Mouse (Mus musculus): ENCODE measurements at regions not wholly inside any gene's neighbourhood (a gene's known extent, or its start where the extent isn't known, plus 50 kb on each side); places are given as distances from the start of the nearest gene placed in this dataset.

DNA sequence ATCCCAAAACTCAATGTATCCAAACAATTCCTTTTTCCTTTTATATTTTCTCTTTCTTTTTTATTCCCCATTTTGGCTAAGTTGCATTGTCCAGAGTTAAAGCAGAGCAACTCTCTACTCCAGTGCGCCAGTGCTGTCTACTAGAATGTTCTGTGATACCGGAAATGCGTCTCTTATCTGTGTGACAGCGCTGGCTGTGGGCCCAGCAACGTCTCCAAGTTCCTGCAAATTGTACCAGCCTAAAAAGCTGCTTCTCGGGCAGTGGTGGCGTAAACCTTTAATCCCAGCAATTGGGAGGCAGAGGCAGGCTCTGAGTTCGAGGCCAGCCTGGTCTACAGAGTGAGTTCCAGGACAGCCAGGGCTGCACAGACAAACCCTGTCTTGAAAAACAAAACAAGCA lies 59.4 kb downstream of the Cox18 start:
- DNase-seq (ENCODE audit: low read depth), result no peak
- TF ChIP-seq CTCF (IDR thresholded peaks at IDR 0.05; ENCODE audit: borderline replicate concordance, extremely low read depth, insufficient read depth, insufficient read length) (no peak), POLR2A (IDR thresholded peaks at IDR 0.05; ENCODE audit: borderline replicate concordance, extremely low read depth, insufficient read depth, insufficient read length, poor library complexity, severe bottlenecking) (no peak)

DNA sequence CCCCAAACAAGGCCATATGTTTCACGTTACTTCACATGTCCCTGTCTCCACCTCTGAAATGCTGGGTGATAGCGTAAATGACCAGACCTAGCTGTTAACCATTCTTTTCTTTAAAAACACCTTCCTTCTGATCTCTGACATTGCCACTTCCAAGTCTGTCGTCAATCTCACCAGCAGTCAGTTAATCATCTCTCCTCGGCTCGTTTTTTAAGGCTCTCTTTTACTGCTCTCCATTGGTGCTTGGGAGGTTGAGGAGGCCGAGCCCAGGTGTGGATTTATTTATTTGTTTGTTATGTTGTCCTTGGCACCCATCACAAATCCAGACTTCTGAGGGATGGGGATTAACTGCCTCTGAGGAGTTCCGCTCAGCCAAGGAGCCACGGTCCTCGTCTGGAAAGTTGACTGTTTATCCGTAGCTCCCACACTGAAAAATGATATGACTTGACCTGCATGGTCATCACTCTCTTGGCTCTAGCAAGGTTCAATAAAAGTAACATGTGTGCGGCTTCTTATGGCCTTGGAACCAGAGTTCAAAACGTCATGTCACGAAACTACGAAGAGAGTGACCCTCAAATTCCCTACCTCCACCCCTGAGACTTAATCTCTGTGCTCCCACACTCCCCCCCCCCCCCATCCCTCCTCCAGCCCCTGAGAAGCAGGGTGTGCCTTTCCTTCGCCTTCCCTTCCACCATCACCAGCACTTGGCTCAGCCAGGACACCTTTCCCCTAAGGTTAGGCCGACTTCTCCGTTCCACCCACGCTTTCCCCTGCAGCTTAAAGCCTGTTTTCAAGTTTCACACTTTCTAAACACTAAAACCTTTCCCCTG lies 60.6 kb downstream of the Cox18 start:
- no peak for TF ChIP-seq CTCF (IDR thresholded peaks at IDR 0.05; ENCODE audit: borderline replicate concordance, extremely low read depth, insufficient read depth, insufficient read length)
- TF ChIP-seq POLR2A (IDR thresholded peaks at IDR 0.05; ENCODE audit: borderline replicate concordance, extremely low read depth, insufficient read depth, insufficient read length, poor library complexity, severe bottlenecking), result no peak
- DNase-seq (ENCODE audit: low read depth), result no peak

DNA sequence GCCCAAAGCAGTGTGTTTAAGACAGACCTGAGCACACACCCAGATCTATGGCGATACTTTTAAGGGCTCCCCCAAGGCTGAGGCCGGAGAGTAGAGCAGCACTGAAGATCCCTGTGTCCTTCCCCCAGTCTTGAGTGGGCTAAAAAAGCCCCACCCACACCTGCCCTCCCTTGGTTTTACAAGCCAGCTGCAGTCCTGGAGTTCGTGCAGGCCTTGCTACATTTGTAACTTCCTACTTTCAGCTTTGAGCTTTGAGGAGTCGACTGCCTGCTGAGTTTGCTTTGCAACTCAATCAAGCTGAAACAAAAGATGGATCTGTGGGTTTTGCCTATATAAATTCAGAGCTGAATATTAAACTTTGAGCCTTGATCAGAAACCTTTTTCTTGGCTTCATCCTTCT lies 63.5 kb downstream of the Cox18 start:
- no peak for DNase-seq (ENCODE audit: low read depth)
- TF ChIP-seq POLR2A (IDR thresholded peaks at IDR 0.05; ENCODE audit: borderline replicate concordance, extremely low read depth, insufficient read depth, insufficient read length, poor library complexity, severe bottlenecking) (no peak), CTCF (IDR thresholded peaks at IDR 0.05; ENCODE audit: borderline replicate concordance, extremely low read depth, insufficient read depth, insufficient read length) (no peak)

DNA sequence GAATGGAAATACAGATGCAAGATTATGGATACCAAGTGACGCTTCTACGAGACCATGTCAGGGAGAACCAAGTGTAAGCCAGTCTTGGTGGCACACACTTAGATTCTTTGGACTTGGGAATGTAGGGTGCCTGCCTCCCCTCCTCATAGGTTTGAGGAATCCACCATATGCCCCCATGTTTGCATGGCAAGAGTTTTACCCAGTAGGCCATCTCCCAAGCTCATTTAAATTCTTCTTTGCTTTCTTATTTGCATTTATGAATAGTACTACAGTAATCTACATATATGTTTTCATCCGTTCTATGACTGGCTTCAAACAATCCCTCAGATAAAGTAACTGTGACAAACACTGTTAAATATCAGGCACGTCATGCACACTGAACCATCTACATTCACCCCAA lies 67.3 kb downstream of the Cox18 start:
- no peak for DNase-seq (ENCODE audit: low read depth)
- no peak for TF ChIP-seq POLR2A (IDR thresholded peaks at IDR 0.05; ENCODE audit: borderline replicate concordance, extremely low read depth, insufficient read depth, insufficient read length, poor library complexity, severe bottlenecking)
- TF ChIP-seq CTCF (IDR thresholded peaks at IDR 0.05; ENCODE audit: borderline replicate concordance, extremely low read depth, insufficient read depth, insufficient read length), result no peak

DNA sequence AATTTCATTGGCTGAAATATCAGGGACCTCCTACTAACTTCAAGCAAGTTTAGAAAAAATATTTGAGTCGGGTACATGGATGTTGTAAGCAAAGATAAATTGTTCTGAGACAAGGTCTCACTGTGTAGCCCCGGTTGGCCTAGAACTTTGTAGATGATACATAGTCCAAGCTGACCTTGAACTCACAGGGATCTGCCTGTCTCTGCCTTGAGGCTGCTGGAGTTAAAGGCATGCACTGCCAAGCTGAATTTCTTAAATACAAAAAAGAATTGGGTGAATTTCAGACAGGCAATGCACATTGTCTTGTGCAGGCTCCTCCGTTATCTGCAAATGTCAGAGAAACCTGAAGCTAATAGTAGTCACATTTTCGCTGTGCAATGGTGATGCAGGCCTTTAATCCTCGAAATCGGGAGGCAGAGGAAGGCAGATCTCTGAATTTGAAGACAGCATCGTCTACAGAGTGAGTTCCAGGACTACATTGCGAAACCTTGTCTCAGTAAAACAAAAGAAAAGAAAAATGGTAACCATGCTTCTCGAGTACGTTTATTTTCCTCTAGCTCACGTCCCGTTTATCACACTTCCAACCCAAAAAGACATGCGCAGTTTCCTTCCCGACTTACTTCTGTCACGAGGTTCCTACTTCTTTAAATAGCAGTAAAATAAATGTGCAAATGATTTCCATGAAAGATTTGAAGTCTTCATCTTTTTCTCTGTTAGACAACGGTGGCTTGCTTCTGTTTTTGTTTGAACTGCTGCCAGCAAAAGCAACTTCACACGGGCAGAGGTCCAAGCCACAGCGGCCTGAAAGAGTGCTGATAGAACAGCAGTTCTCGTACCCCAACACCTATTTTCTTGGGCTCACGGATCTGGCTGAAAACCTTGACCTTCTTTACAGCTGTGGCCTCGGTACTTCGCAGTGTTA lies 73.9 kb downstream of the Cox18 start:
- DNase-seq (ENCODE audit: low read depth), result peak; percentile 36
- TF ChIP-seq POLR2A (IDR thresholded peaks at IDR 0.05; ENCODE audit: borderline replicate concordance, extremely low read depth, insufficient read depth, insufficient read length, poor library complexity, severe bottlenecking) (no peak), CTCF (IDR thresholded peaks at IDR 0.05; ENCODE audit: borderline replicate concordance, extremely low read depth, insufficient read depth, insufficient read length) (no peak)

DNA sequence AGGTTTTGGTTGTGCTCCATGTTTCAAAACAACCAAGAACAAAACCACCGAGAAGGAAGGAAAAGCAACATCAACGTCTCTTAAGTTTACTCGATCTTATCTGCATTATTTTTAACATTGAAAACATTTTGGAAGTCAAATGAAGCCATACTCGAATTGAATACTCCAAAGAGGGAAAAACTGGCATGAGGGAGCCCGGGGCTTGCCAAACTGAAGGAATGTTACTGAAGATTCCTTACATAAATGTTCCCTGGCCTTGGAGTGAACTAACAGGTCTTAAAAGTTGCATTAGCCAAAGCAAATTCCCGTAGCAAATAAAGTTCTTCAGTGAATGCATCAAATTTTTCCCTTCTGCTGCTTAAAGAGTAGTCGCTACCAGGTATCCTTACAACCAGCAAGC lies 87.8 kb downstream of the Cox18 start:
- no peak for TF ChIP-seq CTCF (IDR thresholded peaks at IDR 0.05; ENCODE audit: borderline replicate concordance, extremely low read depth, insufficient read depth, insufficient read length)
- no peak for TF ChIP-seq POLR2A (IDR thresholded peaks at IDR 0.05; ENCODE audit: borderline replicate concordance, extremely low read depth, insufficient read depth, insufficient read length, poor library complexity, severe bottlenecking)
- DNase-seq (ENCODE audit: low read depth), result no peak

DNA sequence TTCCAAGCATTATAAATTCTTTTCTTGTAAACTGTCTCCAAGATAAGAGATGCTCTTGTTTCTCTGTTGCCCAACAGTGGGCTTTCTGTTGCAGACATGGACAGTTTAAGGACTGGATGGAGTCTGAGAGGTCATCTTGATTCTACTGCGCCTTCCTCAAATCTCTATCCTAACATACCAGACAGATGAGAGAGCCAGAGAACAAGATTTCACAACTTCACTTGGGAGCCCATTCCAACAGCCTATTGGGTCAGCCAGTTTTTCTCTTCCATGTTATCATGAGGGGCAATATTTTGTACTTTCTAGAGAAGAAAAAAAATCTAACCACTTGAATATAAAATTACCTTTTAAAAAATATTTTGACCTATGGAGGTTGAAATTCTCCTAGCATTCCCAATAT lies 116.8 kb downstream of the Cox18 start:
- no peak for DNase-seq (ENCODE audit: low read depth)
- no peak for TF ChIP-seq CTCF (IDR thresholded peaks at IDR 0.05; ENCODE audit: borderline replicate concordance, extremely low read depth, insufficient read depth, insufficient read length)
- no peak for TF ChIP-seq POLR2A (IDR thresholded peaks at IDR 0.05; ENCODE audit: borderline replicate concordance, extremely low read depth, insufficient read depth, insufficient read length, poor library complexity, severe bottlenecking)

DNA sequence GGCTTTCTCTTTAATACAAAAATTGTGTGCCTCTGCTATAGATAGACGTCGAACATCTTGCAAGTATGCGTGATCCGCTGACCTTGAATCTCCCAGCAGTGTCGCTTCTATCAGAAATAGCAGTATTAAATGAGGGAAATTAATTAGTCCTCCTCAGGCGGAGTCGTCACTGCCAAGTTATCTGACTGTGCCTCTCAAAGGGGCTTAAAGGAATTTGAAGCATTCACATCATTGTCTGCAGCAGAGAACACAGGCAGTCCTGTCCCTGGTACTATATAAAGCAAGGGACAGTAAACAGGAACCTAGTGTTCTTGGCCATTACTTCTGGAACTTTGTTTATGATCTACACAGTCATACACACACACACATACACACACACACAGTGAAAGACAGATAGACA lies 119.1 kb downstream of the Cox18 start:
- DNase-seq (ENCODE audit: low read depth), result peak; percentile 64
- TF ChIP-seq CTCF (IDR thresholded peaks at IDR 0.05; ENCODE audit: borderline replicate concordance, extremely low read depth, insufficient read depth, insufficient read length) (no peak), POLR2A (IDR thresholded peaks at IDR 0.05; ENCODE audit: borderline replicate concordance, extremely low read depth, insufficient read depth, insufficient read length, poor library complexity, severe bottlenecking) (no peak)

DNA sequence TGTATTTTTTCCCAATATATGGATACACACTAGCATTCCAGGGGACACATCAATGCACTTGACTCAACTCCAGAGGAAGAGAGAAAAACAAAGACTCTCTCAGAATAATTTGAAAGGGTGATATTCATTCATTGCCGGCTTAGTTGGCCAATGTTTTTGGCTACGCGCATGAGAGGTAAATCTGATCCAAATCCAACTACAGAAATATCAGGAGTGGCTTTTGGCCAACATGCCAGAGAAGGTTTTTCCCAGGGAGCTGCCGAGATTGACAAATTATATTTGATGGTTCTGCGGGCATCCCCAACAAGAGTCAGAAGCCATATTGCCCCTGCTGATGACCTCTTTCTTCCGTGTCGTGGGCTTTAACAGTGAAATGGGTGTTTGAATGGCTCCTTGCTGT lies 135.3 kb downstream of the Cox18 start:
- TF ChIP-seq POLR2A (IDR thresholded peaks at IDR 0.05; ENCODE audit: borderline replicate concordance, extremely low read depth, insufficient read depth, insufficient read length, poor library complexity, severe bottlenecking) (no peak), CTCF (IDR thresholded peaks at IDR 0.05; ENCODE audit: borderline replicate concordance, extremely low read depth, insufficient read depth, insufficient read length) (no peak)

DNA sequence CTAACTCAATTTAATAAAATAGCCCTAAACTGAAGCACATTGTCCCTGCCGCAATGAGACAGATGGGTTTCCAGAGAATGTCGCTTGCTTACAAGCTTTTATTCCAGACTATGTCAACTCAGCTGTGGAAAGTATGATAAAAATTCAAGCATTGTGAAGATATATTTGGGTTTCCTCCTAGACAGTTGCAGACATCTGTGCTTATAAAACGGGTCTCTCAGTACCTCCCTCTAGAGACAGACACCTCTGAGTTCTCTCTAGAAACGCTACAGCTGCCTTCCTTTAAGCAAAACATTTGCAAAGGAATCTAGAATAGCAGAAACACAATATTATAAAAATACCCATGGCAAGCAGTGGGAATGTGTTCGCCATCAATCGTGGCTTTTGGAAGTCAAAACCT lies 137.3 kb downstream of the Cox18 start:
- TF ChIP-seq POLR2A (IDR thresholded peaks at IDR 0.05; ENCODE audit: borderline replicate concordance, extremely low read depth, insufficient read depth, insufficient read length, poor library complexity, severe bottlenecking) (no peak), CTCF (IDR thresholded peaks at IDR 0.05; ENCODE audit: borderline replicate concordance, extremely low read depth, insufficient read depth, insufficient read length) (no peak)
- DNase-seq (ENCODE audit: low read depth), result no peak

More for the DNA sequence above, 135.3 kb downstream of the Cox18 start:
- DNase-seq (ENCODE audit: low read depth), result peak; percentile 32

DNA sequence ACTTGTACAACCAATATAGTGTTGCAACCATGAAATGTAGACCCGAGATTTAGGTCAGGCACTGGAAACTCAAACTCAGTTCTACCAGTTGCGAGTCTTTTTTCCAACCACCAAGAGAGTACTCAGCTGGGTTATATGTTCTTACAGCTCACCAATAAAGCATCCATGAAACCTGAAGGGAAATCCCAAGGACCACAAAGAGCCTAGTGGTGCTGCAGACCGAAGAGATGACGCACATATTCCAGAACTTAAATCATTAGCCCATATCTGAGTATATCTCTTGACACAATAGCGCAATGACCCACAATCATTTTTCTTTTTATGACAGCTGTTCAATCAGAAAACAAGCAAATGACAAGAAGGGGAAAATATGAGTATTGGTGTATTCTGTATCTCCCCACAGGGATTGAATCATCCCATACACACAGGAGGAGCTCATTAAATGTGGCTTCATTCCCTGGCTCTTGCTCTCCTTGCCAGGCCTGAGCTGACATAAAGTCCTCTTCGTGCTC lies 146.7 kb downstream of the Cox18 start:
- DNase-seq (ENCODE audit: low read depth), result no peak
- TF ChIP-seq CTCF (IDR thresholded peaks at IDR 0.05; ENCODE audit: borderline replicate concordance, extremely low read depth, insufficient read depth, insufficient read length), result no peak
- no peak for TF ChIP-seq POLR2A (IDR thresholded peaks at IDR 0.05; ENCODE audit: borderline replicate concordance, extremely low read depth, insufficient read depth, insufficient read length, poor library complexity, severe bottlenecking)
